Mouse (Mus musculus): ENCODE results near the gene Ccdc88c. TPM values are rescaled to one million over a fixed set of nuclear protein-coding genes. Genes with fewer than 3 reads are reported as not detected.

The Ccdc88c gene
- polyA plus RNA-seq, 1 experiment from 2014 or later = 2.3 TPM

GRCm38 (mm10) chr12:101026518-101026917 is 2.3 kb downstream of the Ccdc88c start:
- H3K36me3 ChIP-seq = no peaks in the 10 kb centered on the region
- H3K4me2 ChIP-seq = peak overlapping the region; percentile 85
- 65% methylated on average over 7 of the region's 7 CpGs for WGBS
- H3K4me3 ChIP-seq = no peak overlapping the region; the same call in 1 of the 2 replicates
- no peak for ATAC-seq (ENCODE audit: insufficient number of reproducible peaks, low FRiP score)
- H3K9ac ChIP-seq = no peak overlapping the region
- H3K27me3 ChIP-seq (replicated peaks) = peaks cover 70% of the 10 kb centered on the region
- H3K4me1 ChIP-seq (replicated peaks) = peaks cover 23% of the 10 kb centered on the region
- H3K27ac ChIP-seq (ENCODE audit: poor library complexity, severe bottlenecking) = no peak overlapping the region
- H3K9me3 ChIP-seq (replicated peaks) = no peaks in the 10 kb centered on the region

DNA sequence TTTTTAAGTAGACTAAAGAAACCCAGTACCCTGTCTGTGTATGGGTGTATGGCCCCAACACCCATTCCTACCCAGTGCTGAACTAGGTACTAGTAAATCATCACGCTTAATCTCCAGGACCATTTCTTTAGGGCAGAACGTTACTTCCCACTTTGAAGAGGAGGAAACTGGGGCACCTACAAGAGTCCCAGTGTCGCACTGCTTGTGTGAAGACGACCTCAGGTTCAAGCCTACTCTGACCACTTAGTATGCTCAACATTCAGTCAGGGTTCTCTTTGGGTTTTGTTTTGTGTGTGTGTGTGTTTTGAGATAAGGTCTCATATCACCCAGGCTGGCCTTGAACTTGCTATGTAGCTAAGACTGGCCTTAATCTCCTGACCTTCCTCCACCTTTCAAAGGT is 2.8 kb downstream of the Ccdc88c start:
- Histone ChIP-seq H3K4me3 (no peak overlapping the region), H3K27me3 (replicated peaks) (peaks cover 69% of the 10 kb centered on the region), H3K9me3 (replicated peaks) (no peaks in the 10 kb centered on the region), H3K4me2 (no peak overlapping the region), H3K9ac (no peak overlapping the region), H3K36me3 (no peaks in the 10 kb centered on the region), H3K4me1 (replicated peaks) (peaks cover 23% of the 10 kb centered on the region), H3K27ac (ENCODE audit: poor library complexity, severe bottlenecking) (no peak overlapping the region)
- WGBS = 81% methylated on average over 4 of the region's 4 CpGs
- ATAC-seq (ENCODE audit: insufficient number of reproducible peaks, low FRiP score) = no peak

- Histone ChIP-seq H3K27me3 (replicated peaks) (peaks cover 69% of the 10 kb centered on the region), H3K27ac (ENCODE audit: poor library complexity, severe bottlenecking) (no peak overlapping the region)
Observed at GRCm38 (mm10) chr12:101025379-101025778, 3.5 kb downstream of the Ccdc88c start.

DNA sequence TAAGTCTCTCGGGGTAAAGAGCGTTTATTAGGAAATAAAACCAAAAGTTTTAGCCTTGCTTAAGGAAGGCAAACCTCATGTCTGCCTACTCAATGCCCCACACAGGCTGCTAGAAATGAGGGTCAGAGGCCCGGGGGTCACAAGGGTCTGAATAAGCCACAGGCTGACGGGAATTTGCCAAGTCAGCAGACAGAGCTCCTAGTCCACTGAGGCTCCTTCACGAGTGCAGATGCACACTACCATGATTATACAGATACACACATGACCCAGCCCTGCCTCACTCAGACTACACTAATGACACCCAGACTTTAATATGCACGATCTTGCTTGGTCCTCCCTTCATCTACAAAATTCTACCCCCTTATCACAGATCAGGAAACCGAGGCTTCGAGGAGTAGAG is 4.0 kb downstream of the Ccdc88c start:
- ATAC-seq (ENCODE audit: insufficient number of reproducible peaks, low FRiP score) = no peak
- Histone ChIP-seq H3K4me3 (no peak overlapping the region), H3K9ac (no peak overlapping the region), H3K4me2 (peak overlapping the region; percentile 28), H3K27me3 (replicated peaks) (peaks cover 69% of the 10 kb centered on the region), H3K9me3 (replicated peaks) (0 out of 2 replicates have a peak, but pooled peaks cover 1% of the 10 kb centered on the region), H3K4me1 (replicated peaks) (peaks cover 23% of the 10 kb centered on the region), H3K27ac (ENCODE audit: poor library complexity, severe bottlenecking) (no peak overlapping the region), H3K36me3 (no peaks in the 10 kb centered on the region)
- WGBS = 68% methylated on average over 8 of the region's 8 CpGs

More at GRCm38 (mm10) chr12:101025379-101025778, 3.5 kb downstream of the Ccdc88c start:
- Histone ChIP-seq H3K9ac (no peak overlapping the region), H3K36me3 (no peaks in the 10 kb centered on the region), H3K9me3 (replicated peaks) (no peaks in the 10 kb centered on the region), H3K4me2 (peak overlapping the region; percentile 28), H3K4me3 (no peak overlapping the region), H3K4me1 (replicated peaks) (peaks cover 23% of the 10 kb centered on the region)
- peak; percentile 62 for ATAC-seq (ENCODE audit: insufficient number of reproducible peaks, low FRiP score)
- 11% methylated on average over 7 of the region's 7 CpGs for WGBS

DNA sequence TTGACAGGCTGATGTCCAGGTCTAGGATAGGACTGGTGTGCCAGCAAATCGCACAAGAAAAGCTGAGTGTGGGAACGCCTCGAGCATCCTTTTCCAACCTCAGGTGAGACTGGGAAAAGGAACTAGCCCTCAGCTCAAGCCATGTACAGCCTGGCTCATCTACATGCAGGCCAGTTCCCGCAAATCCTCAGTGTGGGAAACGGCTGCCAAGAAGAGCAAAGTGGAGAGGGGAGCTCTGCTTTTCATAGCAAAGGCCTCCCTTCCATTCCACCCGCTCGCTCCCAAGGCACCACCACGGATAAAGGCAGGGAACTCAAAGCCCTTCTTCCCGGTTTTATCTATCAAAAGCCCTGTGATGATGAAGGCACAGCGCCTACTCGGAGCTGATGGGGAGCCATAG is 5.7 kb downstream of the Ccdc88c start:
- Histone ChIP-seq H3K4me2 (no peak overlapping the region), H3K9me3 (replicated peaks) (0 out of 2 replicates have a peak, but pooled peaks cover 4% of the 10 kb centered on the region), H3K4me3 (no peak overlapping the region), H3K27ac (ENCODE audit: poor library complexity, severe bottlenecking) (no peak overlapping the region), H3K27me3 (replicated peaks) (peaks cover 68% of the 10 kb centered on the region), H3K4me1 (replicated peaks) (peaks cover 30% of the 10 kb centered on the region), H3K36me3 (no peaks in the 10 kb centered on the region), H3K9ac (no peak overlapping the region)
- no peak for ATAC-seq (ENCODE audit: insufficient number of reproducible peaks, low FRiP score)
- 82% methylated on average over 11 of the region's 11 CpGs for WGBS

- WGBS = 88% methylated on average over 8 of the region's 8 CpGs
- Histone ChIP-seq H3K9ac (no peak overlapping the region), H3K36me3 (no peaks in the 10 kb centered on the region), H3K4me1 (replicated peaks) (peaks cover 29% of the 10 kb centered on the region), H3K27ac (ENCODE audit: poor library complexity, severe bottlenecking) (no peak overlapping the region), H3K27me3 (replicated peaks) (peaks cover 67% of the 10 kb centered on the region), H3K4me2 (no peak overlapping the region), H3K4me3 (no peak overlapping the region), H3K9me3 (replicated peaks) (0 out of 2 replicates have a peak, but pooled peaks cover 4% of the 10 kb centered on the region)
- ATAC-seq (ENCODE audit: insufficient number of reproducible peaks, low FRiP score) = no peak
Observed at GRCm38 (mm10) chr12:101022353-101022752, 6.5 kb downstream of the Ccdc88c start.

- peaks cover 24% of the 10 kb centered on the region for H3K4me1 ChIP-seq (replicated peaks)
- H3K4me2 ChIP-seq = no peak overlapping the region
- no peak overlapping the region for H3K27ac ChIP-seq (ENCODE audit: poor library complexity, severe bottlenecking)
- no peak overlapping the region for H3K4me3 ChIP-seq
- H3K9me3 ChIP-seq (replicated peaks) = 0 out of 2 replicates have a peak, but pooled peaks cover 4% of the 10 kb centered on the region
- no peak for ATAC-seq (ENCODE audit: insufficient number of reproducible peaks, low FRiP score)
- H3K9ac ChIP-seq = no peak overlapping the region
- 74% methylated on average over 9 of the region's 9 CpGs for WGBS
- peaks cover 67% of the 10 kb centered on the region for H3K27me3 ChIP-seq (replicated peaks)
- H3K36me3 ChIP-seq = no peaks in the 10 kb centered on the region
Observed at GRCm38 (mm10) chr12:101021484-101022226, 7.2 kb downstream of the Ccdc88c start.

DNA sequence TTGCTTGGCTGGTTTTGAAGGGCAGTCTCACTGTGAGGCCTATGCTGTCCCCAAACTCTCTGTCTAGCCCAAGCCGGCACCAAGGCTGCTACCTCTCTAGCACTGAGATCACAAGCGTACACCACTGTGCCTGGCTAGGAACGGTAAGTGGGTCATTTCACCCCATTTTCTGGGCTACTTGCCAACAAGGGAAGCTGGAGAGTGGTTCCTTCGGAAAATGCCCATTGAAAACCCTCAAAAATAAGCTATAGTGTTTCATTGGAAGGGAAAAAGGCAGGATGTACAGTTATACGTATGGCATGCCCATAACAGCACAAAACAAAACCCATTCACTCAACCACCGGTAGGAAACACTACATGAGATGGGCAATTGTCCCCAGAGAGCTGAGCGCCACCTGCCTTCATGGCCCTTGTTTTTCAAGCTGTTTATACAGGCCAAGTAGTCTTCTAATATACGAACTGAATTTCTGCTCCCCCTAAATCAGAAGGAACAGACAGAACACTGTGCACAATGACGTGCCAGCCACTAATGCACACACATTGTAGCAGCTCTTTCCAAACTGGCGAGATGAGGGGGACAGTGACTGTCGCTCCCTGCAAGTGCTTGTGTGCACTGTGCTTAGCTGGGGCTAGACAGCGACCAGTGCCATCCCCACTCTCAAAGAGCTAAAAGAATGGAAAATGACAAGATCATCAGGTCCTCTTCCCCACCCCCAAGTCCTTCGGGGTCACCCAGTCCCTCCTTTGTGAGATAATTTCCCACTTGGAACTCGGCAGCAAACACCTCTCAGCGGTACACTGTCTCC is 8.4 kb downstream of the Ccdc88c start:
- peaks cover 22% of the 10 kb centered on the region for H3K4me1 ChIP-seq (replicated peaks)
- H3K27me3 ChIP-seq (replicated peaks) = peaks cover 59% of the 10 kb centered on the region
- H3K9me3 ChIP-seq (replicated peaks) = 0 out of 2 replicates have a peak, but pooled peaks cover 4% of the 10 kb centered on the region
- no peak overlapping the region for H3K4me3 ChIP-seq
- no peak overlapping the region for H3K9ac ChIP-seq
- H3K36me3 ChIP-seq = no peaks in the 10 kb centered on the region
- no peak for ATAC-seq (ENCODE audit: insufficient number of reproducible peaks, low FRiP score)
- no peak overlapping the region for H3K4me2 ChIP-seq
- H3K27ac ChIP-seq (ENCODE audit: poor library complexity, severe bottlenecking) = no peak overlapping the region
- 85% methylated on average over 15 of the region's 15 CpGs for WGBS

- WGBS = 87% methylated on average over 7 of the region's 7 CpGs
- Histone ChIP-seq H3K4me3 (no peak overlapping the region), H3K9ac (no peak overlapping the region), H3K27me3 (replicated peaks) (peaks cover 58% of the 10 kb centered on the region), H3K36me3 (no peaks in the 10 kb centered on the region), H3K27ac (ENCODE audit: poor library complexity, severe bottlenecking) (no peak overlapping the region), H3K4me1 (replicated peaks) (peaks cover 16% of the 10 kb centered on the region), H3K9me3 (replicated peaks) (0 out of 2 replicates have a peak, but pooled peaks cover 4% of the 10 kb centered on the region), H3K4me2 (no peak overlapping the region)
- ATAC-seq (ENCODE audit: insufficient number of reproducible peaks, low FRiP score) = no peak
Observed at GRCm38 (mm10) chr12:101019443-101019842, 9.4 kb downstream of the Ccdc88c start.

DNA sequence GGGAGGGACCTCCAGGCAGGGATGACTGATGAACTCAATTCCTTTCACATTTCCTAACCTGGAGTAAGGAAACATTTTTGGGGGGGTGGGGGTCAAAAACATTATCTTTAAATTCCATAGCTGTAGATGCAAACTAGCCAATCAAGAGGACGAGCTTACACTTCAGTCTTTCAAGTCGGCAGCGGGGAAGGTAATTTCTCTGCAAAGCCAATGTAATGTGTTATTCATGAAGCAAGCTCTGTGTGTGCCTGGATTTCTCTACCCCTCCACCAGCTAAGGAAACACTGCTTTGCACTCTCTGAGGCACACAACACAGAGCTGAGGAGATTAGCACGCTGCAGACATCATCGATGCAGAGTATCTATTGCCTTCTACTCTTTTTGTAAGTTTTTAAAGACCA is 9.8 kb downstream of the Ccdc88c start:
- no peak overlapping the region for H3K27ac ChIP-seq (ENCODE audit: poor library complexity, severe bottlenecking)

GRCm38 (mm10) chr12:101017971-101018371 is 10.9 kb downstream of the Ccdc88c start:
- peak; percentile 73 for ATAC-seq (ENCODE audit: insufficient number of reproducible peaks, low FRiP score)
- Histone ChIP-seq H3K4me2 (peak overlapping the region; percentile 39), H3K4me3 (no peak overlapping the region), H3K36me3 (no peaks in the 10 kb centered on the region), H3K4me1 (replicated peaks) (peaks cover 16% of the 10 kb centered on the region), H3K9ac (no peak overlapping the region), H3K27ac (ENCODE audit: poor library complexity, severe bottlenecking) (no peak overlapping the region), H3K9me3 (replicated peaks) (0 out of 2 replicates have a peak, but pooled peaks cover 4% of the 10 kb centered on the region), H3K27me3 (replicated peaks) (peaks cover 53% of the 10 kb centered on the region)
- WGBS = 13% methylated on average over 6 of the region's 6 CpGs

More for the DNA sequence above, 9.8 kb downstream of the Ccdc88c start:
- H3K9ac ChIP-seq = no peak overlapping the region
- H3K4me2 ChIP-seq = no peak overlapping the region
- no peak for ATAC-seq (ENCODE audit: insufficient number of reproducible peaks, low FRiP score)
- WGBS = 81% methylated on average over 5 of the region's 5 CpGs
- H3K36me3 ChIP-seq = no peaks in the 10 kb centered on the region
- H3K9me3 ChIP-seq (replicated peaks) = 0 out of 2 replicates have a peak, but pooled peaks cover 4% of the 10 kb centered on the region
- no peak overlapping the region for H3K4me3 ChIP-seq
- H3K27me3 ChIP-seq (replicated peaks) = peaks cover 58% of the 10 kb centered on the region
- peaks cover 16% of the 10 kb centered on the region for H3K4me1 ChIP-seq (replicated peaks)

Measured in heart, embryonic 12.5 days (tissue).